Mouse (Mus musculus) bone marrow, adult 2 months (tissue): ENCODE results near the gene Mllt10.

ENCODE experiments used
- CTCF ChIP-seq: fragments of 200-500 bp; IDR thresholded peaks from 2 replicates; pipeline ENCODE4 v1.5.1; 2011; ENCODE audit warnings: low read length, control low read depth; ENCODE audit not compliant: control insufficient read depth, insufficient read depth
- POLR2A ChIP-seq: fragments of 200-500 bp; IDR thresholded peaks from 2 replicates; pipeline ENCODE4 v1.6.1; 2011; ENCODE audit warnings: low read depth, mild to moderate bottlenecking, control low read depth, low read length, borderline replicate concordance; ENCODE audit not compliant: control insufficient read depth

DNA sequence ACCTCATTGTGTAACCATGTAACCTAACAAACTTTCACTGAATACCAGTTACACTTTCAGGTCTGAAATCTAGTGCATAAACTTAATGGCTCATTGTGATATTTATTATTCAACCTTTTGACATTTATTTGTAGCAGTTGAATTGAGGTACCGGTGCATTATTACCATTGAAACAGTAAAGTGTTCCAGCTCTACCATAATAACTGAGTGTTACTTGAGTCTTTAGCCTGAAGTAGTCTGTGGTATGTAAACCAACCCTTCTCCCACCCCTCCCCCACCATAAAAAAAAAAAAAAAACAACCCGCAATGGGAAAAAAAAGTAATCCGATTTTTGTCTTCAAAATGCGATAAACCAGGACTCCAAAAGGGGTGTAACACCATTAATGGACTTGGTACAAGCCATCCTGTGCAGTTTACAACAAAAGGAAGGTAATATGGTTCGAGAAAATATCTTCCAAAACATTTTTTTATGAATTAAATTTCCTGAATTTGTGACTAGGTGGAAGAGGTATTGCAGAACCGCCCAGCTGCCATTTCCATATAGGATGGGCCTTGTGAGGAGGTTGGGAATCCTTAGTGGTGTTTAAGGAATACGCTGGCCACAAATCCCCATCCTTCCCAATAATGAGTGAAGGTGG lies 9.8 kb upstream of the Mllt10 start:
- TF ChIP-seq CTCF (no peak), POLR2A (no peak)
